ENCODE assay signal across 11 mouse cellular contexts in the genomic region with DNA sequence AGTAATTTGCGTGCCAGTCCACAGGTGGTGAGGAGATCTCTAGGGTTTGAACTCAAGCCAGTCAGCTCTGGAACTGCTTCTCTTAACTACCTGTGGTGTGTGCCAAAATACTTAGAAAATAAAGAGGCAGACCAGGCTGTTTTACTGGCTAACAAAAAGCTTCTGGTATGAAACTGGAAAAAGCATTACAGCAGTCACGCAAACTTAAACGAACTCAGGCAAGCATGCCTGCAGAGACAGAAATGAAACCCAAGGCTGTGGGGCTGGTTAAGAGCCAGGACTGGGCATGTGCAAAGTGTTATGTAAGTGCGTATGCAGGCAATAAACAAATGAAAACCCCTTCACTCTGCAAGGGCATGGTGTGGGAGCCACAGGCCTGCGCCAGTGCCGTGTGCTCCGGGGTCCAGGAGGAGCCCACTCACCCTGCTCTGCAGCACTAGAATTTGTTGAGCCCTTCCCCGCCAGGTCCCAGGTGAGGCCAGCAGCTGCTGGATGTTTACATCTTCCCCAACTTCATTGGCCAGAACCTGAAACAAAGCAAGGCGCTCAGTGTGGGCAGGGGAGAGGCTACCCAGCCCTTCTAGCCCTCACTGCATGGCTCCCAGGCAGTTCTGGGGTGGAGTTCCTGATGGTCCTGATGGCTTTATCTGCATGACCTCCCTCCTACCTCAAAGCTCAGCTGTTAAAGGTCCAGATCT. TPM values are rescaled to one million over a fixed set of nuclear protein-coding genes. Genes with fewer than 3 reads are reported as not detected.
DNase-seq lines count a peak whose midpoint lies in the region; ATAC-seq lines count a peak whose summit lies in the region.
"Had no signal": no experiment of that assay in that cellular context is flagged by ENCODE, and none has a peak within 500 bp of the region (broad histone marks: within the 10 kb centered on the region; RNA-seq: fewer than 3 reads in every experiment).

No protein-coding gene starts in this region.

- ATAC-seq in midbrain, embryonic 11.5 days (ENCODE audit: low FRiP score) = no peak
- ATAC-seq in midbrain, embryonic 14.5 days (ENCODE audit: low FRiP score, low TSS enrichment) = no peak
- 0 out of 2 replicates have a peak, but pooled peaks have one; percentile 11 for ATAC-seq in stomach, embryonic 15.5 days (ENCODE audit: insufficient read depth, low FRiP score, low read depth)

- no peaks in the 10 kb centered on the region for H3K36me3 ChIP-seq in midbrain, embryonic 11.5 days (ENCODE audit: control insufficient read depth, insufficient read depth, low read length)
- no peaks in the 10 kb centered on the region for H3K36me3 ChIP-seq in midbrain, embryonic 14.5 days (ENCODE audit: control insufficient read depth, insufficient read depth, low read length)
- no peaks in the 10 kb centered on the region for H3K36me3 ChIP-seq in stomach, embryonic 15.5 days

- H3K9ac ChIP-seq in midbrain, embryonic 11.5 days (ENCODE audit: low read length) = no peak overlapping the region
- H3K9ac ChIP-seq in midbrain, embryonic 14.5 days (replicated peaks; ENCODE audit: low read length) = no peak overlapping the region
- H3K9ac ChIP-seq in stomach, embryonic 15.5 days = no peak overlapping the region

- 81% methylated on average over 9 of the region's 9 CpGs for WGBS in midbrain, embryonic 11.5 days
- WGBS in midbrain, embryonic 14.5 days = 85% methylated on average over 9 of the region's 9 CpGs
- WGBS in stomach, embryonic 15.5 days = 43% methylated on average over 9 of the region's 9 CpGs

- peak; percentile 53 for DNase-seq in gastrocnemius, adult 18-20 months (ENCODE audit: low spot score)
- no peak for DNase-seq in gastrocnemius, postnatal 10 days
- peak; percentile 69 for DNase-seq in midbrain, embryonic 11.5 days (ENCODE audit: low spot score, missing footprints)
- DNase-seq in midbrain, embryonic 14.5 days = no peak
- DNase-seq in gastrocnemius, postnatal 36 days = peak; percentile 47 to 50
- DNase-seq in spleen, postnatal 14 days (ENCODE audit: low spot score in 2 of 2) = no peak
- DNase-seq in left cerebral cortex, postnatal 36 days (ENCODE audit: low spot score in 2 of 2) = no peak

- no peak overlapping the region for H3K4me3 ChIP-seq in midbrain, embryonic 11.5 days (ENCODE audit: low read depth, low read length)
- H3K4me3 ChIP-seq in midbrain, embryonic 14.5 days (replicated peaks; ENCODE audit: low read depth, low read length) = no peak overlapping the region
- no peak overlapping the region for H3K4me3 ChIP-seq in stomach, embryonic 15.5 days (replicated peaks)

- no peaks in the 10 kb centered on the region for H3K4me1 ChIP-seq in midbrain, embryonic 11.5 days (ENCODE audit: control insufficient read depth, insufficient read depth, low read length)
- peaks cover 4% of the 10 kb centered on the region; the same call in 1 of the 2 replicates for H3K4me1 ChIP-seq in midbrain, embryonic 14.5 days (ENCODE audit: control insufficient read depth, insufficient read depth, low read length)
- 0 out of 2 replicates have a peak, but pooled peaks cover 4% of the 10 kb centered on the region for H3K4me1 ChIP-seq in stomach, embryonic 15.5 days

- H3K4me2 ChIP-seq in midbrain, embryonic 11.5 days = no peak overlapping the region
- H3K4me2 ChIP-seq in midbrain, embryonic 14.5 days (ENCODE audit: low read length) = no peak overlapping the region
- peak overlapping the region; percentile 23; the same call in 1 of the 2 replicates for H3K4me2 ChIP-seq in stomach, embryonic 15.5 days

- intact Hi-C loops in gastrocnemius, postnatal 36 days (cut with DNase I) = no loop called here
- intact Hi-C loops in left cerebral cortex, postnatal 36 days (cut with DNase I) = no loop called here

- no peak overlapping the region for H3K27ac ChIP-seq in midbrain, embryonic 11.5 days (ENCODE audit: low read depth, low read length)
- no peak overlapping the region for H3K27ac ChIP-seq in midbrain, embryonic 14.5 days (replicated peaks; ENCODE audit: low read depth, low read length)
- H3K27ac ChIP-seq in stomach, embryonic 15.5 days = peak overlapping the region; percentile 21; the same call in 1 of the 2 replicates

- H3K27me3 ChIP-seq in midbrain, embryonic 11.5 days (ENCODE audit: control insufficient read depth, insufficient read depth, low read length) = no peaks in the 10 kb centered on the region
- no peaks in the 10 kb centered on the region for H3K27me3 ChIP-seq in midbrain, embryonic 14.5 days (ENCODE audit: control insufficient read depth, insufficient read depth, low read length)
- no peaks in the 10 kb centered on the region for H3K27me3 ChIP-seq in stomach, embryonic 15.5 days (replicated peaks)

- no peaks in the 10 kb centered on the region for H3K9me3 ChIP-seq in midbrain, embryonic 11.5 days (ENCODE audit: control insufficient read depth, low read length)
- H3K9me3 ChIP-seq in midbrain, embryonic 14.5 days (ENCODE audit: control insufficient read depth, low read length) = no peaks in the 10 kb centered on the region
- no peaks in the 10 kb centered on the region for H3K9me3 ChIP-seq in stomach, embryonic 15.5 days

RNA-seq across cellular contexts. Expression of a gene that starts 20.0 kb away (rescaled TPM):
- under 1 TPM in 1 of 2 experiments, not detected in 1; 0.17 TPM for total RNA-seq in gastrocnemius, adult 18-20 months (2021)
- total RNA-seq in gastrocnemius, postnatal 10 days (2021) = under 1 TPM; 0.79 to 0.85 TPM
- polyA plus RNA-seq in midbrain, embryonic 11.5 days (2014; fragmentation: Nextera tagmentation; extraction: Ambion mirVana) = 1.5 and 2.0 TPM in 2 replicates
- polyA plus RNA-seq in midbrain, embryonic 14.5 days (2014; fragmentation: Nextera tagmentation; extraction: Ambion mirVana) = 2.3 and 2.9 TPM in 2 replicates
- under 1 TPM in 1 of 2 experiments, not detected in 1; 0.17 TPM for total RNA-seq in gastrocnemius, postnatal 36 days (2021)
- 0.46 and 0.77 TPM in 2 replicates for polyA plus RNA-seq in stomach, embryonic 15.5 days (2015; fragmentation: Nextera tagmentation; extraction: Ambion mirVana)
- total RNA-seq in left cerebral cortex, postnatal 36 days (2021) = 1 to 10 TPM; 5.5 to 5.9 TPM
- polyA plus RNA-seq: liver, embryonic 16.5 days; spleen, adult 2 months had no signal

RNA-seq across cellular contexts. Expression of a gene that starts 26.9 kb away (rescaled TPM):
- 100 to 1,000 TPM; 125 to 145 TPM for total RNA-seq in gastrocnemius, adult 18-20 months (2021)
- total RNA-seq in gastrocnemius, postnatal 10 days (2021) = 100 to 1,000 TPM; 256 to 285 TPM
- not detected in 2 replicates for polyA plus RNA-seq in midbrain, embryonic 11.5 days (2014; fragmentation: Nextera tagmentation; extraction: Ambion mirVana)
- 0.12 and 0.24 TPM in 2 replicates for polyA plus RNA-seq in midbrain, embryonic 14.5 days (2014; fragmentation: Nextera tagmentation; extraction: Ambion mirVana)
- total RNA-seq in gastrocnemius, postnatal 36 days (2021) = 100 to 1,000 TPM; 157 to 170 TPM
- polyA plus RNA-seq in stomach, embryonic 15.5 days (2015; fragmentation: Nextera tagmentation; extraction: Ambion mirVana) = 1.2 and 1.9 TPM in 2 replicates
- total RNA-seq in left cerebral cortex, postnatal 36 days (2021) = 10 to 100 TPM; 17.2 to 22.2 TPM
- total RNA-seq: CH12.LX had no signal

RNA-seq across cellular contexts. Expression of a gene that starts 38.9 kb away (rescaled TPM):
- total RNA-seq in gastrocnemius, adult 18-20 months (2021) = 10 to 100 TPM; 82.9 to 95.7 TPM
- total RNA-seq in gastrocnemius, postnatal 10 days (2021) = 10 to 100 TPM; 75.4 to 98.1 TPM
- 159 and 170 TPM in 2 replicates for polyA plus RNA-seq in midbrain, embryonic 11.5 days (2014; fragmentation: Nextera tagmentation; extraction: Ambion mirVana)
- polyA plus RNA-seq in midbrain, embryonic 14.5 days (2014; fragmentation: Nextera tagmentation; extraction: Ambion mirVana) = 135 and 165 TPM in 2 replicates
- 10 to 100 TPM; 96.5 to 97.5 TPM for total RNA-seq in gastrocnemius, postnatal 36 days (2021)
- polyA plus RNA-seq in stomach, embryonic 15.5 days (2015; fragmentation: Nextera tagmentation; extraction: Ambion mirVana) = 241 and 244 TPM in 2 replicates
- total RNA-seq in left cerebral cortex, postnatal 36 days (2021) = 10 to 100 TPM; 85.6 to 87.3 TPM

RNA-seq across cellular contexts. Expression of a gene that starts 41.8 kb away (rescaled TPM):
- 100 to 1,000 TPM; 121 to 228 TPM for total RNA-seq in gastrocnemius, adult 18-20 months (2021)
- total RNA-seq in gastrocnemius, postnatal 10 days (2021) = 100 to 1,000 TPM; 113 to 118 TPM
- polyA plus RNA-seq in midbrain, embryonic 11.5 days (2014; fragmentation: Nextera tagmentation; extraction: Ambion mirVana) = 0.11 and 0.16 TPM in 2 replicates
- 1.1 and 1.9 TPM in 2 replicates for polyA plus RNA-seq in midbrain, embryonic 14.5 days (2014; fragmentation: Nextera tagmentation; extraction: Ambion mirVana)
- 100 to 1,000 TPM; 113 to 117 TPM for total RNA-seq in gastrocnemius, postnatal 36 days (2021)
- polyA plus RNA-seq in stomach, embryonic 15.5 days (2015; fragmentation: Nextera tagmentation; extraction: Ambion mirVana) = 0.59 and 0.70 TPM in 2 replicates
- total RNA-seq in left cerebral cortex, postnatal 36 days (2021) = 1 to 10 TPM; 4.9 to 8.8 TPM
- total RNA-seq: CH12.LX had no signal
- polyA plus RNA-seq: spleen, adult 2 months had no signal

Comparison
In these comparisons a context has a peak if more than half of its experiments do, and no peak if none do; other contexts are left out.
1. DNase-seq: peak in gastrocnemius, adult 18-20 months (single experiment), midbrain, embryonic 11.5 days (single experiment) and gastrocnemius, postnatal 36 days (2 of 2); none in gastrocnemius, postnatal 10 days (single experiment), midbrain, embryonic 14.5 days (single experiment), spleen, postnatal 14 days (0 of 2) and left cerebral cortex, postnatal 36 days (0 of 2).
2. RNA of a gene that starts 26.9 kb away (total RNA-seq): 256 to 285 TPM in gastrocnemius, postnatal 10 days, 157 to 170 TPM in gastrocnemius, postnatal 36 days and 125 to 145 TPM in gastrocnemius, adult 18-20 months; 17.2 to 22.2 TPM in left cerebral cortex, postnatal 36 days; every median in the first group is over 4 times any median in the second.